Mouse (Mus musculus) G1E (cell line): ENCODE data around the gene Mmaa. TPM values are rescaled to one million over a fixed set of nuclear protein-coding genes. Genes with fewer than 3 reads are reported as not detected.

Experiments used
- ATAC-seq: 2 replicates; pipeline ENCODE4 v1.8.0; 2016; ENCODE audit warnings: mild to moderate bottlenecking; ENCODE audit not compliant: insufficient number of reproducible peaks, poor library complexity, low FRiP score, severe bottlenecking; ENCODE audit errors: extremely low read depth
- DNase-seq: peaks from one replicate; pipeline ENCODE4 v3.0.0; 2012; ENCODE audit warnings: low spot score
- H3K27me3 ChIP-seq: 2 replicates; pipeline ENCODE4 v1.6.1; 2012; ENCODE audit warnings: mild to moderate bottlenecking, low read length, inconsistent platforms; ENCODE audit not compliant: insufficient read depth
- H3K36me3 ChIP-seq: replicated peaks from 2 replicates; pipeline ENCODE3; 2012; ENCODE audit warnings: mild to moderate bottlenecking, inconsistent platforms
- H3K4me1 ChIP-seq: 2 replicates; pipeline ENCODE4 v1.6.1; 2012; ENCODE audit warnings: low read depth, low read length, inconsistent platforms, mixed read lengths; ENCODE audit not compliant: insufficient read depth
- H3K4me3 ChIP-seq: 2 replicates; pipeline ENCODE4 v1.5.1; 2012; ENCODE audit warnings: low read depth, mild to moderate bottlenecking, inconsistent platforms, low read length, moderate library complexity, mixed read lengths
- H3K9me3 ChIP-seq: replicated peaks from 2 replicates; pipeline ENCODE4 v1.6.1; 2012; ENCODE audit warnings: inconsistent platforms
- CTCF ChIP-seq: IDR thresholded peaks from 2 replicates; pipeline ENCODE4 v1.5.1; 2012; ENCODE audit warnings: low read depth, low read length, inconsistent platforms, mixed read lengths
- GATA1 ChIP-seq: IDR thresholded peaks from 2 replicates; pipeline ENCODE4 v1.6.1; 2012; ENCODE audit warnings: borderline replicate concordance, low read length, inconsistent platforms, mixed read lengths
- GATA2 ChIP-seq: IDR thresholded peaks from 2 replicates; pipeline ENCODE4 v1.6.1; 2012; ENCODE audit warnings: low read depth, low read length, inconsistent platforms, borderline replicate concordance
- POLR2AphosphoS5 ChIP-seq: IDR thresholded peaks from 2 replicates; pipeline ENCODE4 v1.6.1; 2012; ENCODE audit warnings: low read depth, low read length, inconsistent platforms; ENCODE audit not compliant: insufficient replicate concordance
- TAL1 ChIP-seq: conservative IDR thresholded peaks from 2 replicates; pipeline ENCODE4 v1.6.1; 2012; ENCODE audit warnings: low read depth, low read length, inconsistent platforms, mixed read lengths
- polyA plus RNA-seq: library from polyadenylated mRNA; stranded (reverse); fragments of >175 nt; gene quantifications from 2 replicates; pipeline ENCODE4 v1.2.3, GENCODE M21; 2012
- total RNA-seq, 2 experiments: library from RNA; stranded (forward) in 1 of 2; stranded (reverse) in 1 of 2; fragments of 200-1000 nt in 1 of 2; fragments of >200 nt in 1 of 2; fragmentation: Nextera tagmentation in 1 of 2; gene quantifications; 2 replicates each; pipeline ENCODE4 v1.2.3; 2014 to 2017

The Mmaa gene
- total and polyA plus RNA-seq, 3 experiments, result 0.47 to 6.4 (median 4.1) TPM

- Histone ChIP-seq H3K27me3 (peaks cover 5% of the 10 kb centered on the region; the same call in 1 of the 2 replicates), H3K36me3 (no peaks in the 10 kb centered on the region), H3K9me3 (no peaks in the 10 kb centered on the region), H3K4me3 (no peak overlapping the region), H3K4me1 (no peaks in the 10 kb centered on the region)
- TF ChIP-seq POLR2AphosphoS5, result no peak
- TF ChIP-seq TAL1, result no peak
- TF ChIP-seq GATA2, result no peak
- TF ChIP-seq CTCF, result no peak
- TF ChIP-seq GATA1, result no peak
- no peak for DNase-seq
- ATAC-seq, result no peak
Observed at GRCm38 (mm10) chr8:79256076-79256705, 38.5 kb downstream of the Mmaa start.

GRCm38 (mm10) chr8:79253742-79254141 is 41.0 kb downstream of the Mmaa start:
- no peaks in the 10 kb centered on the region for H3K9me3 ChIP-seq
- TF ChIP-seq GATA2, result no peak
- TF ChIP-seq CTCF, result no peak
- no peak for TF ChIP-seq POLR2AphosphoS5
- TF ChIP-seq GATA1, result no peak
- TF ChIP-seq TAL1, result no peak
- DNase-seq (no peak), ATAC-seq (no peak)
- peaks cover 2% of the 10 kb centered on the region; the same call in 1 of the 2 replicates for H3K27me3 ChIP-seq
- H3K4me1 ChIP-seq, result no peaks in the 10 kb centered on the region
- no peak overlapping the region for H3K4me3 ChIP-seq
- no peaks in the 10 kb centered on the region for H3K36me3 ChIP-seq

- Histone ChIP-seq H3K4me1 (no peaks in the 10 kb centered on the region), H3K9me3 (no peaks in the 10 kb centered on the region), H3K4me3 (no peak within 1 kb of the TSS), H3K36me3 (no peaks in the 10 kb centered on the region), H3K27me3 (peaks cover 10% of the 10 kb centered on the region; the same call in 1 of the 2 replicates)
- no peak for DNase-seq
- TF ChIP-seq TAL1 (no peak), POLR2AphosphoS5 (no peak), GATA2 (no peak), CTCF (no peak), GATA1 (no peak)
- no peak for ATAC-seq
Observed at GRCm38 (mm10) chr8:79248470-79248869, 46.3 kb downstream of the Mmaa start, which contains the start of gene 1700011L22Rik. Gene 1700011L22Rik, minus strand, starts transcription at chr8:79248570.

- H3K27me3 ChIP-seq, result peaks cover 11% of the 10 kb centered on the region
- TF ChIP-seq POLR2AphosphoS5 (no peak), GATA2 (no peak), CTCF (no peak), GATA1 (no peak), TAL1 (no peak)
- no peaks in the 10 kb centered on the region for H3K9me3 ChIP-seq
- no peak for DNase-seq
- H3K36me3 ChIP-seq, result no peaks in the 10 kb centered on the region
- no peak overlapping the region for H3K4me3 ChIP-seq
- H3K4me1 ChIP-seq, result no peaks in the 10 kb centered on the region
- ATAC-seq, result no peak
Observed at GRCm38 (mm10) chr8:79243422-79243821, 51.3 kb downstream of the Mmaa start.

- ATAC-seq (no peak), DNase-seq (no peak)
- H3K4me3 ChIP-seq, result no peak overlapping the region
- no peaks in the 10 kb centered on the region for H3K9me3 ChIP-seq
- H3K27me3 ChIP-seq, result peaks cover 4% of the 10 kb centered on the region; the same call in 1 of the 2 replicates
- no peaks in the 10 kb centered on the region for H3K36me3 ChIP-seq
- H3K4me1 ChIP-seq, result no peaks in the 10 kb centered on the region
- no peak for TF ChIP-seq TAL1
Observed at GRCm38 (mm10) chr8:79239996-79240395, 54.7 kb downstream of the Mmaa start.

GRCm38 (mm10) chr8:79239320-79239719 is 55.4 kb downstream of the Mmaa start:
- Histone ChIP-seq H3K4me1 (no peaks in the 10 kb centered on the region), H3K36me3 (no peaks in the 10 kb centered on the region), H3K27me3 (peaks cover 4% of the 10 kb centered on the region; the same call in 1 of the 2 replicates), H3K4me3 (no peak overlapping the region), H3K9me3 (no peaks in the 10 kb centered on the region)
- TF ChIP-seq POLR2AphosphoS5, result no peak
- TF ChIP-seq GATA2, result no peak
- TF ChIP-seq CTCF, result no peak
- no peak for TF ChIP-seq GATA1
- no peak for TF ChIP-seq TAL1
- DNase-seq (no peak), ATAC-seq (no peak)
